Mouse (Mus musculus): ENCODE results near the gene Magi1. TPM values are rescaled to one million over a fixed set of nuclear protein-coding genes. Genes with fewer than 3 reads are reported as not detected.
A peak's percentile ranks its signal among the peaks of the same experiment; 100 is the strongest.
"Not testable (repeated sequence)": the region's sequence is repeated elsewhere in the genome, so short reads cannot be mapped to it uniquely, and the experiment has no call there.

Gene Magi1
- polyA plus RNA-seq, 1 experiment from 2014 or later, result 19.4 TPM

GRCm38 (mm10) chr6:94038897-94039296 is 244.8 kb downstream of the Magi1 start:
- DNase-seq (ENCODE audit: low spot score), result no peak
- Histone ChIP-seq H3K27ac (replicated peaks) (no peak overlapping the region), H3K4me1 (peaks cover 18% of the 10 kb centered on the region), H3K9me3 (replicated peaks) (peaks cover 5% of the 10 kb centered on the region; the same call in 1 of the 2 replicates), H3K36me3 (no peaks in the 10 kb centered on the region), H3K4me3 (no peak overlapping the region), H3K27me3 (ENCODE audit: low read depth, poor library complexity, severe bottlenecking) (no peaks in the 10 kb centered on the region)
- 95% methylated on average over 3 of the region's 3 CpGs for WGBS

DNA sequence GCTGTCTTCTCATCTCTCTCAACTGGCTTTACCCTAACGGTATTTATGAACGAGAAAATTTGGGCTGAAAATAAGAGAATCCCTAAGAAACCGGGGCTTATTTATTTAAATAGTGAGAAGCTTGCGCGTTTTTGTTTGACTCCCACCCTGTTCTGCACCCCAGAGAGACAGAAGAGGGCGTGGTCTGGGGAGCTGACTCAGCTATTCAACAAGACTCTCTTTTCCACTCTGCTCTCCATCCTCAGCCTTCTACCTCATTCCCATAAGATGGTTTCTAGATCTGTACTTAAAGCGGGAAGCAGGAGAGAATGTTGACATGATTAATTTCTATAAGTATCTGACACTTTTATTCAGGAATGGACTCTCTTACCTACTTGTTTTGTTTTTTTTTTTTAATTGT is 247.2 kb downstream of the Magi1 start:
- Histone ChIP-seq H3K36me3 (no peaks in the 10 kb centered on the region), H3K27me3 (ENCODE audit: low read depth, poor library complexity, severe bottlenecking) (no peaks in the 10 kb centered on the region), H3K4me1 (peaks cover 6% of the 10 kb centered on the region), H3K4me3 (no peak overlapping the region), H3K27ac (replicated peaks) (no peak overlapping the region), H3K9me3 (replicated peaks) (peaks cover 5% of the 10 kb centered on the region; the same call in 1 of the 2 replicates)
- DNase-seq (ENCODE audit: low spot score), result no peak
- WGBS, result 70% methylated on average over 7 of the region's 7 CpGs

DNA sequence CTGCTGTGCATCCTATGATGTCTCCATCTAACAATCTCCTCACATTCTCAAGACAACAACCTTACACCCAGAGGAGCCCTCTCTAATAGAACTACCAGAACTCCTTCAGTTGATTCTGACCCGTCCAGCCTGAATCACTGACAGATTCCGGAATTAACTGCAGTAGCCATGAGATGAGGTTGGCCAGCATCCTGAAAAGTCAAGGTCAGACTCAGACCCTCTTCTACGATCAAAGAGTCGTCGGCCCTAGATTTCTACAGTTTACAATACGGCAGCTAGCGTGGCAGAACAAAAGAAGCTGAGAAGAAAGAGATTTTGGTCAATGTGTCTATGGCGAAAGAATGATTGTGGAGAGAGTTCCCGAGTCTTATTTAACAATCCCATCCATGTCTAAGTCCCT is 257.4 kb downstream of the Magi1 start:
- peaks cover 17% of the 10 kb centered on the region for H3K4me1 ChIP-seq
- H3K27ac ChIP-seq (replicated peaks), result no peak overlapping the region
- H3K36me3 ChIP-seq, result no peaks in the 10 kb centered on the region
- WGBS, result 87% methylated on average over 9 of the region's 9 CpGs
- no peak for DNase-seq (ENCODE audit: low spot score)
- no peaks in the 10 kb centered on the region for H3K9me3 ChIP-seq (replicated peaks)
- no peak overlapping the region for H3K4me3 ChIP-seq
- no peaks in the 10 kb centered on the region for H3K27me3 ChIP-seq (ENCODE audit: low read depth, poor library complexity, severe bottlenecking)

DNA sequence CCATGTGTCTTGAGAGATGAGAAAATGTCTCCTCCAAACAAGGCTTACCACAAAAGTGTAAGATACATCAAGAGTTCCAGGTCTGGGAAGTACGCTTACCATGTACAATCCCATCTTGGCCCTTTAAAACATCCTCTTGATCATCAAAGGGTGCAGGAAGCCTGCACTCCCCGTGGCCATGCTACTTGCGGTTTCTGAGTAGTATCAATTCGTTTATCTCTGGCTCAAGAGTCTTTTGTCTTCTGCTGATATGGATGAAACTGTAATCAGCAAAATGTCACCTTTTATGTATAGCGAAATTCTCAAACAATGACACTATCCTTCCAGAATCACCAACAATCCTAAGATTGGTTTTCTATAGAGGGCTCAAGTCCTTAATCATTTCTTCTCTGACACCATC is 261.3 kb downstream of the Magi1 start:
- Histone ChIP-seq H3K27ac (replicated peaks) (no peak overlapping the region), H3K36me3 (no peaks in the 10 kb centered on the region), H3K27me3 (ENCODE audit: low read depth, poor library complexity, severe bottlenecking) (no peaks in the 10 kb centered on the region), H3K4me3 (no peak overlapping the region), H3K9me3 (replicated peaks) (no peaks in the 10 kb centered on the region), H3K4me1 (peaks cover 29% of the 10 kb centered on the region)
- DNase-seq (ENCODE audit: low spot score), result no peak
- 92% methylated on average over 5 of the region's 5 CpGs for WGBS

DNA sequence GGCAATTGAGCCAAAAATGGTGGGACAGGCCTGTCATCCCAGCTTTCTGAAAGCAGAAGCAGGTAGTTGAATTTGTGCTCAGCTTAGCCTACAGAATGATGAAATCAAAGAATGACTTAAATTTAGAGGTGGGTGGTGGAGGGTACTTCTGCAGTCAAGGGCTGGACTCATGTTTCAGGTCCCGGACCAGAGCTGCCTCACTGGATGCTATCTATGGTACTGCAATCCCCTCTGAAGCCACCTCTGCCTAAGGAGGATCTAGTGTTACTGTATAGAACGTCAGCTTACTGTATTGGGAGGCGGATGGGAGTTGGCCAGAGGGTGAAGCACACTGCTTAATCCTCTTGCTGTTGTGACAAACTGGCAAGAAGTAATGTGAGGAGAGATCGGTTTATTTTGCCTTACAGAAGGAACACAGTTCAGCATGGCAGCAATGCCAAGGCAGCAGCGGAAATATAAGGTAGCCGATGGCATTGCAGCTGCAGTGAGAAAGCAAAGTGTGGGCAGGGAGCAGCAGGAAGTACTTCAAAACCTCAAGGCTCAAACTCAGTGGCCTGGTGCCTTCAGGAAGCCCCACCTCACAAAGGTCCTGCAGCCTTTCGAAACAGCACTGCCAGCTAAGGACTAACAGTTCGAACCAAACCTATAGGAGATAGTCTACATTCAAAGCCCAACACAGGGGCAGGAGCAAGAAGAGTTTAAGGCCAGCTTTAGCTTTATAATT is 262.3 kb downstream of the Magi1 start:
- H3K9me3 ChIP-seq (replicated peaks), result no peaks in the 10 kb centered on the region
- no peaks in the 10 kb centered on the region for H3K36me3 ChIP-seq
- H3K27ac ChIP-seq (replicated peaks), result no peak overlapping the region
- no peak overlapping the region for H3K4me3 ChIP-seq
- no peaks in the 10 kb centered on the region for H3K27me3 ChIP-seq (ENCODE audit: low read depth, poor library complexity, severe bottlenecking)
- 90% methylated on average over 8 of the region's 8 CpGs for WGBS
- H3K4me1 ChIP-seq, result peaks cover 29% of the 10 kb centered on the region
- no peak for DNase-seq (ENCODE audit: low spot score)

GRCm38 (mm10) chr6:94020566-94020965 is 263.2 kb downstream of the Magi1 start:
- H3K4me3 ChIP-seq, result no peak overlapping the region
- H3K4me1 ChIP-seq, result peaks cover 24% of the 10 kb centered on the region
- no peak for DNase-seq (ENCODE audit: low spot score)
- no peaks in the 10 kb centered on the region for H3K9me3 ChIP-seq (replicated peaks)
- no peaks in the 10 kb centered on the region for H3K36me3 ChIP-seq
- 54% methylated on average over 4 of the region's 4 CpGs for WGBS
- H3K27me3 ChIP-seq (ENCODE audit: low read depth, poor library complexity, severe bottlenecking), result no peaks in the 10 kb centered on the region
- H3K27ac ChIP-seq (replicated peaks), result no peak overlapping the region

DNA sequence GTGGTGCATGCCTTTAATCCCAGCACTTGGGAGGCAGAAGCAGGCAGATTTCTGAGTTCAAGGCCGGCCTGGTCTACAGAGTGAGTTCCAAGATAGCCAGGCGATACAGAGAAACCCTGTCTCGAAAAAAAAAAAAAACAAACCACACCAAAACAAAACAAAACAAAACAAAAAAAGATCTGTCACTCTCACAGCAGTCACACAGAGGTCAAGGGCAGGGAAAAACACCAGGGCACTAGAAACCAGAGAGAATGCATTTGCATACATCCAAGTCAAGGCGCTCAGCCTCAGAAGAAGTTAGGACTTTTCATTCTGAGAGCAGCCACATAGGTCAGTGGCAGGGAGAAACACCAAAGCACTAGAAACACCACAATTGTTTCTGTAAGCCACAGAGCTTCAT is 263.8 kb downstream of the Magi1 start:
- Histone ChIP-seq H3K9me3 (replicated peaks) (no peaks in the 10 kb centered on the region), H3K36me3 (no peaks in the 10 kb centered on the region), H3K4me3 (no peak overlapping the region), H3K27ac (replicated peaks) (no peak overlapping the region), H3K27me3 (ENCODE audit: low read depth, poor library complexity, severe bottlenecking) (no peaks in the 10 kb centered on the region), H3K4me1 (peaks cover 17% of the 10 kb centered on the region)
- WGBS, result 89% methylated on average over 4 of the region's 4 CpGs
- no peak for DNase-seq (ENCODE audit: low spot score)

DNA sequence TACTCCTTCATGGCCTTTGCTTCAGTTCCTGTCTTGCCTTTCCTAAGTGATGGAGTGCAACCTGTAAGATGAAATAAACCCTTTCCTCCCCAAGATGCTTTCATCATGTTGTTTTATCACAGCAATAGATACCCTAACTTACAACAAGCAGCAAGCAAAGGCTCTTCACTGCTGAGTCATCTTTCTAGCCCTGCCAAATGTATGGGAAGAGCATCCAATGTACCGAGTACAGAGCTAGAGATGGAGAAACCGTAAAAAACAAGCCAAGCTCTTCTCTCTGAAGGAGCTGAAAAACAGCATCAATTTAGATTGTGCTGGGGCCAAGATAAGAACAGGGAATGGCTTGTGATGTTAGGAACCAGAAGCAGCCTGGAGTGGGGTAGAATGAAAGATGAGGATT is 270.0 kb downstream of the Magi1 start:
- H3K36me3 ChIP-seq, result no peaks in the 10 kb centered on the region
- H3K4me1 ChIP-seq, result peaks cover 16% of the 10 kb centered on the region
- WGBS, result 94% methylated on average over 2 of the region's 2 CpGs
- H3K27me3 ChIP-seq (ENCODE audit: low read depth, poor library complexity, severe bottlenecking), result no peaks in the 10 kb centered on the region
- H3K4me3 ChIP-seq, result no peak overlapping the region
- no peaks in the 10 kb centered on the region for H3K9me3 ChIP-seq (replicated peaks)
- DNase-seq (ENCODE audit: low spot score), result no peak
- no peak overlapping the region for H3K27ac ChIP-seq (replicated peaks)

DNA sequence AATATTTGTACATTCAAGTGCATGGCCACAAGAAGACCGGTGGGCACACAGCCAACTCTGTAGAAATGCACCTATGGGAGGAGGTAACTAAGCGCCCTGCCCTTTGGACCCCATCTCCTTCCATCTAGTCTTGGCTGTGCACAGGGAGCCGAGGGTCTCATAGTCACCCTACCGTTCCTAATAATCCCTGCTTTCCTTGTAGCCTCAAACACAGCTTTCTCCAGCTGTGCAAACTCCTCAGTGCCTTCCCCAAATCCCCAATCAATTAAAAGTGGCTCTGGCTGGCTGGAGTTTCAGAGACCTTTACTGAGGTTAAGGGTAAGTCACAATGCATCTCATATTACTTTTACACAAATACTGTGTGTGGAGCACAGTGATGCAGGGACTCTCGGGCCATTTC is 271.8 kb downstream of the Magi1 start:
- peak; percentile 26 for DNase-seq (ENCODE audit: low spot score)
- Histone ChIP-seq H3K9me3 (replicated peaks) (no peaks in the 10 kb centered on the region), H3K27me3 (ENCODE audit: low read depth, poor library complexity, severe bottlenecking) (no peaks in the 10 kb centered on the region), H3K27ac (replicated peaks) (no peak overlapping the region), H3K4me3 (no peak overlapping the region), H3K4me1 (peaks cover 19% of the 10 kb centered on the region), H3K36me3 (no peaks in the 10 kb centered on the region)
- 29% methylated on average over 5 of the region's 5 CpGs for WGBS

DNA sequence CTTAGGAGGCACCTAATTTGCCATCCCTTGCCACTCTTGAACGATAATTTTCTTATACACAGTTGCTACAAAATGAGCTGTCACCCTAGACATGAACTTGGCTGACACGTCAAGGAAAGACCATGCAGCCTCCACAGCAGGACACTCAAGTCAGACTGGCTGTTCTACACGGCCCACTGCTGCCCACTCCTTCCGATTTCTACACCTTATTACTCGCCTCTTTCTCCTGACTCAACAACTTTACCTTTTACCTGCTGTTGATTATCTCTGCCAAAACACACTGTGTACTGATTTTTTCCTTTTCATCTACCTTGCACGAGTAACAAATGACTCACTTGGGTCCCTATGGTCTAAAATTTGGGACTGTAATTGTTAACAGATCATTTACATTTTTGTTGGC is 272.2 kb downstream of the Magi1 start:
- peaks cover 19% of the 10 kb centered on the region for H3K4me1 ChIP-seq
- no peak overlapping the region for H3K4me3 ChIP-seq
- H3K9me3 ChIP-seq (replicated peaks), result no peaks in the 10 kb centered on the region
- no peak overlapping the region for H3K27ac ChIP-seq (replicated peaks)
- 73% methylated on average over 6 of the region's 6 CpGs for WGBS
- no peaks in the 10 kb centered on the region for H3K36me3 ChIP-seq
- DNase-seq (ENCODE audit: low spot score), result no peak
- no peaks in the 10 kb centered on the region for H3K27me3 ChIP-seq (ENCODE audit: low read depth, poor library complexity, severe bottlenecking)

DNA sequence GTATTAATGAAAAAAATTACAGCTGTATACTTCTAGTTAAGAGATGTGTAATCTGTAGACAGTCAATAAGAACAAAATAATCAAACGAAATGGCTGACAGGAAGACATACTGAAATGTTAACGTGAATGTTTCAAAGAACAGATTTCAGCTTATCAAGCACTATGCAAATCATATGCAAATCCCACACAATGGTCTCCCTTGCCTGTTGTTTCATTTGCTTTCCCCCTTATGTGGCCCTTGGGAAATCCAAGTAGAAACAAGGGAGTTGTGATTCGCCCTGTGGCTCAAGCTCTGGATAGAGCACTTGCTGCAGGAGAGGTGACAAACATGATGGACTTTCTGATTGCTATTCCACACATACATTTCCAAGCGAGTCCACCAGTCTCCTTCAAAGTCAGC is 275.1 kb downstream of the Magi1 start:
- 77% methylated on average over 4 of the region's 4 CpGs for WGBS
- H3K4me1 ChIP-seq, result peaks cover 23% of the 10 kb centered on the region

GRCm38 (mm10) chr6:94003586-94003985 is 280.1 kb downstream of the Magi1 start:
- WGBS, result 67% methylated on average over 2 of the region's 2 CpGs

More for the DNA sequence above, 275.1 kb downstream of the Magi1 start:
- Histone ChIP-seq H3K9me3 (replicated peaks) (no peaks in the 10 kb centered on the region), H3K27me3 (ENCODE audit: low read depth, poor library complexity, severe bottlenecking) (no peaks in the 10 kb centered on the region), H3K36me3 (no peaks in the 10 kb centered on the region), H3K4me3 (no peak overlapping the region), H3K27ac (replicated peaks) (no peak overlapping the region)
- DNase-seq (ENCODE audit: low spot score), result no peak

DNA sequence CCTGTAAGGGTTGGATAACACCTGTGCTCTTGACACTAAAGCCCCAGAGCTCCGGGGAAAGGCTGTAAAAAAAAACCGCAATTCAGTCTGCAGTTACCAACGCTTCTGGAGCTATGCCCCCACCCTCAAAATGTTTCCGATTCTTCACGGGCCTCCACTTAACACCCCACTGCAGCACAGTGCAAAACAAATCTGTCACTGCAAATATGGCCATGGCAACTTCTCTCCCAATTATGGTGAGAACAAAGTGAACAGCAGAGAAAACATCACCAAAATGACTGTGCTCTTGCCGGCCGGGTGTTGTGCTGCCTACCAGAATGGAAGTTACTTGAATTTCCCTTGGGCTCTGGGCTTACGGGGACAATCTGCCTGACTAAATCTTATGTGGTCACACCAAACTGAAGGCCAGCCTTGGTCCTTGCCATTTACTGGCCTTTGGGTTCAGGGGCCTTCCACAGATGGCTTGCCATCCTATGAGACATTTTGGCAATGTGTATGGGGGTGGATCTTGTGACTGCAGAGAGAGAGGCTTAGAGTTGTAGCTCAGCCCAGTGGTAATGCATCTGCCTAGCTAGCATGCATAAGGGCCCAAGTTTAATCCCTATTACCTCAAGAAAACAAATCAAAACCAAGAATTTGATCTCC is 286.8 kb downstream of the Magi1 start:
- no peaks in the 10 kb centered on the region for H3K4me1 ChIP-seq
- no peak overlapping the region for H3K4me3 ChIP-seq
- DNase-seq (ENCODE audit: low spot score), result no peak
- no peak overlapping the region for H3K27ac ChIP-seq (replicated peaks)
- no peaks in the 10 kb centered on the region for H3K9me3 ChIP-seq (replicated peaks)
- no peaks in the 10 kb centered on the region for H3K27me3 ChIP-seq (ENCODE audit: low read depth, poor library complexity, severe bottlenecking)
- 90% methylated on average over 8 of the region's 8 CpGs for WGBS
- no peaks in the 10 kb centered on the region for H3K36me3 ChIP-seq

More at GRCm38 (mm10) chr6:94003586-94003985, 280.1 kb downstream of the Magi1 start:
- not testable (repeated sequence) for DNase-seq (ENCODE audit: low spot score); H3K36me3 ChIP-seq; H3K4me3 ChIP-seq; H3K4me1 ChIP-seq; H3K27ac ChIP-seq (replicated peaks); H3K9me3 ChIP-seq (replicated peaks); H3K27me3 ChIP-seq (ENCODE audit: low read depth, poor library complexity, severe bottlenecking)

All from midbrain, embryonic 10.5 days (tissue).